Mouse (Mus musculus) G1E (cell line): ENCODE results near the gene Gpx4.

Experiments used
- CTCF ChIP-seq: IDR thresholded peaks from 2 replicates; pipeline ENCODE4 v1.5.1; 2012; ENCODE audit warnings: low read depth, low read length, inconsistent platforms, mixed read lengths
- GATA1 ChIP-seq: IDR thresholded peaks from 2 replicates; pipeline ENCODE4 v1.6.1; 2012; ENCODE audit warnings: borderline replicate concordance, low read length, inconsistent platforms, mixed read lengths
- GATA2 ChIP-seq: IDR thresholded peaks from 2 replicates; pipeline ENCODE4 v1.6.1; 2012; ENCODE audit warnings: low read depth, low read length, inconsistent platforms, borderline replicate concordance

DNA sequence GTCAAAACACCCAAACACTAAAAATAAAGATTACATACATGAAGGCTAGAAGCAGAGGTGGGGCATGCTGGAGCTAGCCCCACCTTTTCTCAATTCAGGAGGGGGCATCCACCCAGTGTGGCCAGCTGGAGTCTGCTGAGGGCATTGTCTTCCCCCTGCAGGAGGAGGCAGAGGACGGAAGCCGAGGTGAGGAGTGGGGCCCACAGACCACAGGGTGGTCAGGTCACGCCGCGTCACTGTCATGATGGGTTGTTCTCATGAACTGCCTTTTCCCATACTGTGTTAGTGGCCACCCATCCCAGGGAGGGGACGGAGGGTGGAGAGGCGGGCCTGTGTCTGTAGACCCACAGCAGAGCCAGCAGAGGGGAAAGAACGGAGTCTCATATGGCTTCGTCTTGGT lies 16.8 kb upstream of the Gpx4 start:
- TF ChIP-seq CTCF: no peak
- no peak for TF ChIP-seq GATA1
- TF ChIP-seq GATA2: no peak
